Mouse (Mus musculus): Measurements from ENCODE around the gene Nckap5. TPM values are rescaled to one million over a fixed set of nuclear protein-coding genes. Genes with fewer than 3 reads are reported as not detected.

The Nckap5 gene
- polyA plus RNA-seq, 1 experiment, result not detected

- no peak overlapping the region for H3K27ac ChIP-seq (ENCODE audit: control insufficient read depth, insufficient read depth, low read depth, low read length, poor library complexity)
- WGBS, result 83% methylated on average over 11 of the region's 11 CpGs
- no peaks in the 10 kb centered on the region for H3K4me1 ChIP-seq (ENCODE audit: control insufficient read depth, insufficient read depth, low read length)
- no peak for TF ChIP-seq CTCF (IDR thresholded peaks at IDR 0.05; ENCODE audit: control insufficient read depth, insufficient read depth, low read length)
- TF ChIP-seq POLR2A (IDR thresholded peaks at IDR 0.05; ENCODE audit: borderline replicate concordance, control insufficient read depth, low read depth, low read length), result no peak
- H3K4me3 ChIP-seq (replicated peaks; ENCODE audit: control insufficient read depth, low read depth, low read length), result no peak overlapping the region
Measured at GRCm38 (mm10) chr1:126658731-126659130, 171.9 kb downstream of the Nckap5 start.

DNA sequence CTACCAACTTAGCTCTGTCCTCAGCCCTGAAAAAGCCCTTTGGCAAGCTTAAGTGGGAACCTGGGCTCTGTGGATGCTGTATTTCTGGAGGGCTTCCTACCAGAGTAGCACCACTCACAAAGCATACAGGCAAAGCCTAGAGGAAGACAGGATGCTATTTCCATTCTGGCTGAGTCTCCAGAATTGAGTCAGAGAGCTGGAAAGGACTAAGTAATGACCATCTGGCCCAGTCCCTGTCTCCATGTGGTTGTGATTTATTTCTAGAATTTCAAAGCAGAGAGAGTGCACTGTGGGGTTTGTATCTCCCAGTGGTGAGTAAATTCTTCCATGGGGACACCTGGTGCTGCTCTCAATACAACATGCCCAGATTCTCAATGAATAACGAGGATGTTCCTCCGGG lies 174.4 kb downstream of the Nckap5 start:
- no peak overlapping the region for H3K4me3 ChIP-seq (replicated peaks; ENCODE audit: control insufficient read depth, low read depth, low read length)
- H3K4me1 ChIP-seq (ENCODE audit: control insufficient read depth, insufficient read depth, low read length), result no peaks in the 10 kb centered on the region
- 72% methylated on average over 2 of the region's 2 CpGs for WGBS
- H3K27ac ChIP-seq (ENCODE audit: control insufficient read depth, insufficient read depth, low read depth, low read length, poor library complexity), result no peak overlapping the region
- TF ChIP-seq POLR2A (IDR thresholded peaks at IDR 0.05; ENCODE audit: borderline replicate concordance, control insufficient read depth, low read depth, low read length) (no peak), CTCF (IDR thresholded peaks at IDR 0.05; ENCODE audit: control insufficient read depth, insufficient read depth, low read length) (no peak)

- 81% methylated on average over 2 of the region's 2 CpGs for WGBS
- H3K4me3 ChIP-seq (replicated peaks; ENCODE audit: control insufficient read depth, low read depth, low read length), result no peak overlapping the region
- no peaks in the 10 kb centered on the region for H3K4me1 ChIP-seq (ENCODE audit: control insufficient read depth, insufficient read depth, low read length)
- H3K27ac ChIP-seq (ENCODE audit: control insufficient read depth, insufficient read depth, low read depth, low read length, poor library complexity), result no peak overlapping the region
- TF ChIP-seq CTCF (IDR thresholded peaks at IDR 0.05; ENCODE audit: control insufficient read depth, insufficient read depth, low read length), result no peak
- no peak for TF ChIP-seq POLR2A (IDR thresholded peaks at IDR 0.05; ENCODE audit: borderline replicate concordance, control insufficient read depth, low read depth, low read length)
Measured at GRCm38 (mm10) chr1:126652085-126652484, 178.5 kb downstream of the Nckap5 start.

DNA sequence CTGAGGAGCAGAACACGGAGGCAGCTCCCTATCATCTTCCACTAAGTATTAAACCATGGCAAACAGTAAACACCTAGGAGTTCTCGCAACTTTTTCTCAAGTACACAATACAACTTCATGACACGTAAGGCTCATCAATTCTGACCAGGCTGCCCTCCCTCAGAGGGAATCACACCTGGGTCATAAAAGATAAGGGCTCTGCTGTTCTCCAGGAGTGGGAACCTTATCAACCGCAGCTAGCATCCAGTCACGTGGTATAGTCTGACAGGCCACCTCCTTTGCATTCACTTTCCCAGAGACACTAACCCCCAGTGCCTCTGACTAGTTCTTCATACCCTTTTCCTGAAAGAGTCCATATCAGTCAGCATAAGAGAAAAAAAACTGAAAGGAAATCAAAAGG lies 179.8 kb downstream of the Nckap5 start:
- H3K4me3 ChIP-seq (replicated peaks; ENCODE audit: control insufficient read depth, low read depth, low read length), result no peak overlapping the region
- TF ChIP-seq POLR2A (IDR thresholded peaks at IDR 0.05; ENCODE audit: borderline replicate concordance, control insufficient read depth, low read depth, low read length) (no peak), CTCF (IDR thresholded peaks at IDR 0.05; ENCODE audit: control insufficient read depth, insufficient read depth, low read length) (no peak)
- H3K27ac ChIP-seq (ENCODE audit: control insufficient read depth, insufficient read depth, low read depth, low read length, poor library complexity), result no peak overlapping the region
- WGBS, result 57% methylated on average over 5 of the region's 5 CpGs
- no peaks in the 10 kb centered on the region for H3K4me1 ChIP-seq (ENCODE audit: control insufficient read depth, insufficient read depth, low read length)

DNA sequence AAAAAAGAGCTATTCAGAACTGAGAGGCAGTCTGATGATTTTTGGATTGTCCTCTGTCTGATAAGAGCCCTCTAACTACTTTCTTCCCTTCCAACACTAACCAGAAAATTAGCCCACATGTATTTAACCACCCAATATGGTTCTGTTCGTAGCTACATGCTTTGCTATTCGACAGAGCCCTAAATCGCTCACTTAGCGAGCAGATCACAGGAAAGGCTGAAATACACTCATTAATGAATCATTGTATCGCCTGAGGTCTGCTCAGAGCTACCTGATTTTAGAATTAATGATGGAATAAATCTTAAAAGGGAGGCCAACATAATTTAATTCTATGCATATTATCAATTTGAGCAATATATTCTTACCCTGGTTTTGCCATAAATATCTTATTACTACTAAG lies 187.8 kb downstream of the Nckap5 start:
- TF ChIP-seq POLR2A (IDR thresholded peaks at IDR 0.05; ENCODE audit: borderline replicate concordance, control insufficient read depth, low read depth, low read length) (no peak), CTCF (IDR thresholded peaks at IDR 0.05; ENCODE audit: control insufficient read depth, insufficient read depth, low read length) (no peak)
- WGBS, result 74% methylated on average over 5 of the region's 5 CpGs
- H3K4me1 ChIP-seq (ENCODE audit: control insufficient read depth, insufficient read depth, low read length), result no peaks in the 10 kb centered on the region
- H3K4me3 ChIP-seq (replicated peaks; ENCODE audit: control insufficient read depth, low read depth, low read length), result no peak overlapping the region
- no peak overlapping the region for H3K27ac ChIP-seq (ENCODE audit: control insufficient read depth, insufficient read depth, low read depth, low read length, poor library complexity)

DNA sequence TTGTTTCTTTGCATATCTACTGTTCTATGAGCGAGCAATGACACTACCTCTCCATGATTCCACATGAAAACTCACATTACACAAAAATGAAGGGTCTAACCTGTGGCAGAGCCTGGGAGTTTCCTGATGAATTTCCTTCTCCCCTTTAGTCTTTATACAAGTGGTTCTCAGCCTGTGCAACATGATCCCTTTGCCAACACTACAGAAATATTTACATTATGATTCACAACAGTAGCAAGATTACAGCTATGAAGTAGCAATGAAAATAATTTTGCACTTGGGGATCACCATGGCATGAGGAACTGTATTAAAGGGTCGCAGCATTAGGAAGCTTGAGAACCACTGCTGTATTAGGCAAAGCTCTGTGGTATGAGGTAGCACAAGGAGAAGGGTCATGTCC lies 191.1 kb downstream of the Nckap5 start:
- no peak overlapping the region for H3K27ac ChIP-seq (ENCODE audit: control insufficient read depth, insufficient read depth, low read depth, low read length, poor library complexity)
- WGBS, result 66% methylated on average over 2 of the region's 2 CpGs
- H3K4me3 ChIP-seq (replicated peaks; ENCODE audit: control insufficient read depth, low read depth, low read length), result no peak overlapping the region
- H3K4me1 ChIP-seq (ENCODE audit: control insufficient read depth, insufficient read depth, low read length), result no peaks in the 10 kb centered on the region
- TF ChIP-seq CTCF (IDR thresholded peaks at IDR 0.05; ENCODE audit: control insufficient read depth, insufficient read depth, low read length) (no peak), POLR2A (IDR thresholded peaks at IDR 0.05; ENCODE audit: borderline replicate concordance, control insufficient read depth, low read depth, low read length) (no peak)

DNA sequence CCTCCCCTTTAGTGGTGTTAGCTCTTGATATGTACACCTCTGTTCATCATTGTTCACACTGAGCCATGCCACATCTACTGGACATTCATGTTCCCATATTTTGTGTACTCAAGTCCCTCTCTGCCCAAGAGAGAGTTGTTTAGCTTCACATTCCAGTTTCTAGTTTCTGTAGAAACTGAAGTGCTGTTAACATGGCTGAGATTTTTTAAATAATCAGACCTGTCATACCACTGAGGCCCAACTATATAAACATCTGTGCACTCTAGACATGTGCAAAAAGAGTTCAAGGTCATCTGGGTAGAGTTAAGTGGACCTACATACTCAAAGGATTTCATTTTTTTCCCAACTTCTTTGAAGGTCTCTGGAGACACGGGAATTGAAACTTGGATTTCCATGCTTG lies 193.1 kb downstream of the Nckap5 start:
- Histone ChIP-seq H3K4me3 (replicated peaks; ENCODE audit: control insufficient read depth, low read depth, low read length) (no peak overlapping the region), H3K27ac (ENCODE audit: control insufficient read depth, insufficient read depth, low read depth, low read length, poor library complexity) (no peak overlapping the region), H3K4me1 (ENCODE audit: control insufficient read depth, insufficient read depth, low read length) (no peaks in the 10 kb centered on the region)
- no peak for TF ChIP-seq POLR2A (IDR thresholded peaks at IDR 0.05; ENCODE audit: borderline replicate concordance, control insufficient read depth, low read depth, low read length)
- TF ChIP-seq CTCF (IDR thresholded peaks at IDR 0.05; ENCODE audit: control insufficient read depth, insufficient read depth, low read length), result no peak
- WGBS, result 76% methylated on average over 1 of the region's 1 CpGs

DNA sequence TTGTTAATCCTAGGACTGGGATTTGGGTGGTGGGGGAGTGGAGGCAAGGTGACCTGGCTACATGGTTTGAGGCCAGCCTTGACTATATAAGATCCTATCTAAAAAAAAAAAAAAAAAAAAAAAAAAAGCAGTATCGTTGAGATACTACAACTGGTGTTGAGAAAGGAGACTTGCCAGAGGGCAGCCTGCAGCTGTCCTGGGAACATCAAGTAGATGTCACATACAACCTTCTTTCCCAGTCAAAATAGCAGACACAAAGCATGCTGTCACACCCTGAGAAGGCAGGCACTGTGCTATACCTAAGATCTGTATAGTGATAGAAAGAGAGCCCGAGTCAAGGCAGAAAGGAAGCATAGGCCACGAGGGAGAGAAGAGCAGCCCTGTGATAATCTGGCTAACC lies 204.4 kb downstream of the Nckap5 start:
- Histone ChIP-seq H3K4me1 (ENCODE audit: control insufficient read depth, insufficient read depth, low read length) (no peaks in the 10 kb centered on the region), H3K27ac (ENCODE audit: control insufficient read depth, insufficient read depth, low read depth, low read length, poor library complexity) (no peak overlapping the region), H3K4me3 (replicated peaks; ENCODE audit: control insufficient read depth, low read depth, low read length) (no peak overlapping the region)
- WGBS, result 64% methylated on average over 3 of the region's 3 CpGs
- TF ChIP-seq CTCF (IDR thresholded peaks at IDR 0.05; ENCODE audit: control insufficient read depth, insufficient read depth, low read length) (no peak), POLR2A (IDR thresholded peaks at IDR 0.05; ENCODE audit: borderline replicate concordance, control insufficient read depth, low read depth, low read length) (no peak)

DNA sequence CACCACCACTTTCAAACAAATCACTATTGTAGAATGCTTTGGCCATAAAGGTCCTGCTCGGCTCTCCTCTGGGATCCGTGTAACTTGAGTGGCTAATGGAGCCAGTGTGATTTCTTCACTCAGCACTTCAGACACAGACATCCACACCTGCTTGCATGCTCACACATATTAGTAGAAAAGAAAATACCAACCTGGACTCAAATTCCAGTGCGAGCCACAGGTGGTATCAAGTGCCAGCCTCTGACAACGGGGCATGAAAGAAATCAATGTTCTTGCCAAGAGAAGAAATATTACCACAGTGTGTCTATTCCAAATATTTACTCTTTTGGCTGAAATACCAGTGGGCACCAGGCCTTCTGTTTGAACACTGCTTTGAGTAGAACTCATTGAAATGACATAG lies 208.6 kb downstream of the Nckap5 start:
- TF ChIP-seq CTCF (IDR thresholded peaks at IDR 0.05; ENCODE audit: control insufficient read depth, insufficient read depth, low read length), result no peak
- no peak for TF ChIP-seq POLR2A (IDR thresholded peaks at IDR 0.05; ENCODE audit: borderline replicate concordance, control insufficient read depth, low read depth, low read length)
- WGBS, result 81% methylated on average over 4 of the region's 4 CpGs
- H3K27ac ChIP-seq (ENCODE audit: control insufficient read depth, insufficient read depth, low read depth, low read length, poor library complexity), result no peak overlapping the region
- no peaks in the 10 kb centered on the region for H3K4me1 ChIP-seq (ENCODE audit: control insufficient read depth, insufficient read depth, low read length)
- no peak overlapping the region for H3K4me3 ChIP-seq (replicated peaks; ENCODE audit: control insufficient read depth, low read depth, low read length)
